Mouse (Mus musculus) C3H10T1/2 (cell line): ENCODE data around the gene Tmigd1. TPM values are rescaled to one million over a fixed set of nuclear protein-coding genes. Genes with fewer than 3 reads are reported as not detected.

Experiments
- polyA plus RNA-seq, 2 experiments: library from polyadenylated mRNA; unstranded; fragments of >200 nt; fragmentation: generic; extraction: Trizol; gene quantifications; one replicate each; pipeline ENCODE4 v1.2.1; 2012; ENCODE audit warnings: missing spikeins in 2 of 2

Gene Tmigd1
- under 1 TPM in 1 of 2 experiments, not detected in 1; 0.18 TPM for polyA plus RNA-seq

GRCm38 (mm10) chr11:76901579-76902361 is at the start of gene Tmigd1:
Gene Tmigd1 (plus strand): TSS chr11:76902159.

GRCm38 (mm10) chr11:76924759-76925236 is 22.8 kb downstream of the Tmigd1 start, which contains the start of gene Blmh:
Gene Blmh (plus strand): TSS chr11:76924809.

Other genes with a start within 250 kb of the Tmigd1 start
- under 1 TPM in 1 of 2 experiments, not detected in 1; 0.12 TPM for gene Bhlha9, start 229.7 kb upstream of the Tmigd1 start, polyA plus RNA-seq
- under 1 TPM; 0.01 to 0.06 TPM for gene Trarg1, start 222.4 kb upstream of the Tmigd1 start, polyA plus RNA-seq
- 10 to 100 TPM in 1 of 2 experiments, 1 to 10 TPM in 1; 1.3 to 13.8 TPM for gene Gosr1, start 138.6 kb upstream of the Tmigd1 start, polyA plus RNA-seq
- 10 to 100 TPM in 1 of 2 experiments, under 1 TPM in 1; 0.84 to 16.2 TPM for gene Cpd, start 55.1 kb upstream of the Tmigd1 start, polyA plus RNA-seq
- 10 to 100 TPM; 13.3 to 65.1 TPM for gene Blmh, start 22.6 kb downstream of the Tmigd1 start, polyA plus RNA-seq
- under 1 TPM; 0.04 to 0.05 TPM for gene Slc6a4, start 96.4 kb downstream of the Tmigd1 start, polyA plus RNA-seq
- 1 to 10 TPM; 1.4 to 4.4 TPM for gene Nsrp1, start 176.3 kb downstream of the Tmigd1 start, polyA plus RNA-seq